Mouse (Mus musculus): ENCODE measurements around the gene Chchd10.
A peak's percentile ranks its signal among the peaks of the same experiment; 100 is the strongest.
"Not testable (repeated sequence)": the region's sequence is repeated elsewhere in the genome, so short reads cannot be mapped to it uniquely, and the experiment has no call there.

Gene Chchd10

GRCm38 (mm10) chr10:75932891-75933290, at the start of gene Chchd10:
Gene Chchd10 (plus strand): TSS chr10:75933130.
- DNase-seq (ENCODE audit: low spot score): no peak

- peak; percentile 34 for DNase-seq (ENCODE audit: low spot score)
These were observed 49.7 kb upstream of the Chchd10 start for GRCm38 (mm10) chr10:75883232-75883552.

GRCm38 (mm10) chr10:75884742-75885141, 48.2 kb upstream of the Chchd10 start:
- no peak for DNase-seq (ENCODE audit: low spot score)

- DNase-seq (ENCODE audit: low spot score): not testable (repeated sequence)
These were observed 45.4 kb upstream of the Chchd10 start for GRCm38 (mm10) chr10:75887504-75887903.

GRCm38 (mm10) chr10:75889406-75890153, 43.4 kb upstream of the Chchd10 start:
- no peak for DNase-seq (ENCODE audit: low spot score)

GRCm38 (mm10) chr10:75893089-75893750, 39.7 kb upstream of the Chchd10 start, which contains the start of gene Derl3:
Gene Derl3 (plus strand): TSS chr10:75893413.
- peak; percentile 93 for DNase-seq (ENCODE audit: low spot score)

- DNase-seq (ENCODE audit: low spot score): no peak
These were observed 38.3 kb upstream of the Chchd10 start for GRCm38 (mm10) chr10:75894601-75895000.

- DNase-seq (ENCODE audit: low spot score): no peak
These were observed 37.2 kb upstream of the Chchd10 start for GRCm38 (mm10) chr10:75895730-75896129.

- DNase-seq (ENCODE audit: low spot score): no peak
These were observed 36.7 kb upstream of the Chchd10 start for GRCm38 (mm10) chr10:75896208-75896607.

- DNase-seq (ENCODE audit: low spot score): peak; percentile 42
These were observed 35.6 kb upstream of the Chchd10 start for GRCm38 (mm10) chr10:75897373-75897772.

GRCm38 (mm10) chr10:75898039-75898564, 34.8 kb upstream of the Chchd10 start:
- DNase-seq (ENCODE audit: low spot score): no peak

GRCm38 (mm10) chr10:75898846-75899245, 34.1 kb upstream of the Chchd10 start:
- DNase-seq (ENCODE audit: low spot score): no peak

- no peak for DNase-seq (ENCODE audit: low spot score)
These were observed 28.5 kb upstream of the Chchd10 start for GRCm38 (mm10) chr10:75904391-75904790.

GRCm38 (mm10) chr10:75906882-75907281, 26.0 kb upstream of the Chchd10 start:
- DNase-seq (ENCODE audit: low spot score): no peak

- DNase-seq (ENCODE audit: low spot score): no peak
These were observed 22.2 kb upstream of the Chchd10 start for GRCm38 (mm10) chr10:75910698-75911097.

GRCm38 (mm10) chr10:75913013-75913589, 19.8 kb upstream of the Chchd10 start:
- no peak for DNase-seq (ENCODE audit: low spot score)

GRCm38 (mm10) chr10:75915557-75915956, 17.4 kb upstream of the Chchd10 start:
- DNase-seq (ENCODE audit: low spot score): no peak

- DNase-seq (ENCODE audit: low spot score): no peak
These were observed 16.1 kb upstream of the Chchd10 start for GRCm38 (mm10) chr10:75916840-75917239.

- no peak for DNase-seq (ENCODE audit: low spot score)
These were observed 13.9 kb upstream of the Chchd10 start for GRCm38 (mm10) chr10:75919026-75919425.

GRCm38 (mm10) chr10:75921026-75921725, 11.8 kb upstream of the Chchd10 start, which contains the start of gene Smarcb1:
Gene Smarcb1 (minus strand): TSS chr10:75921617.
- DNase-seq (ENCODE audit: low spot score): peak; percentile 93

GRCm38 (mm10) chr10:75921726-75922560, 11.0 kb upstream of the Chchd10 start:
- no peak for DNase-seq (ENCODE audit: low spot score)

All from c-Kit-positive CD71-positive TER-119-positive erythroid progenitor cells, embryonic 14.5 days (primary cell).